Mouse (Mus musculus): Measurements from ENCODE around the gene Duoxa2. TPM values are rescaled to one million over a fixed set of nuclear protein-coding genes. Genes with fewer than 3 reads are reported as not detected.

The Duoxa2 gene
- 31.3 and 70.7 TPM in 2 replicates for polyA plus RNA-seq (2012; rRNA removed)

GRCm38 (mm10) chr2:122298596-122299490, at the start of gene Duoxa2:
Gene Duoxa2 (plus strand): TSS chr2:122298900.

GRCm38 (mm10) chr2:122298096-122298499, 602 bp upstream of the Duoxa2 start, which contains the start of gene Duox2:
Gene Duox2 (minus strand): TSS chr2:122298449.

GRCm38 (mm10) chr2:122313536-122313935, 14.8 kb downstream of the Duoxa2 start, which contains the start of gene Duoxa1:
Gene Duoxa1 (minus strand): TSS chr2:122313730.

GRCm38 (mm10) chr2:122315372-122315771, 16.7 kb downstream of the Duoxa2 start, which contains the start of gene Duox1:
Gene Duox1 (plus strand): TSS chr2:122315672.

Other genes with a start within 250 kb of the Duoxa2 start
- gene Spg11, start 180.5 kb upstream of the Duoxa2 start, polyA plus RNA-seq (2012; rRNA removed), result 7.1 and 10.1 TPM in 2 replicates
- 548 and 557 TPM in 2 replicates for gene B2m, start 151.2 kb upstream of the Duoxa2 start, polyA plus RNA-seq (2012; rRNA removed)
- gene Trim69, start 138.2 kb upstream of the Duoxa2 start, polyA plus RNA-seq (2012; rRNA removed), result not detected in 2 replicates
- not detected in 2 replicates for gene Patl2, start 112.7 kb upstream of the Duoxa2 start, polyA plus RNA-seq (2012; rRNA removed)
- not detected in 2 replicates for gene Terb2, start 112.6 kb upstream of the Duoxa2 start, polyA plus RNA-seq (2012; rRNA removed)
- gene Sord, start 64.2 kb upstream of the Duoxa2 start, polyA plus RNA-seq (2012; rRNA removed), result 28.9 and 32.5 TPM in 2 replicates
- gene Duox2, start 451 bp upstream of the Duoxa2 start, polyA plus RNA-seq (2012; rRNA removed), result 43.6 and 75.1 TPM in 2 replicates
- gene Duoxa1, start 14.8 kb downstream of the Duoxa2 start, polyA plus RNA-seq (2012; rRNA removed), result 0.57 TPM in 1 of 2 replicates, not detected in the other
- gene Duox1, start 16.8 kb downstream of the Duoxa2 start, polyA plus RNA-seq (2012; rRNA removed), result 0.12 and 0.20 TPM in 2 replicates
- gene Shf, start 70.3 kb downstream of the Duoxa2 start, polyA plus RNA-seq (2012; rRNA removed), result 20.1 and 29.7 TPM in 2 replicates
- gene Slc28a2, start 127.6 kb downstream of the Duoxa2 start, polyA plus RNA-seq (2012; rRNA removed), result 0.84 and 1.3 TPM in 2 replicates
- gene Gm14085, start 186.0 kb downstream of the Duoxa2 start, polyA plus RNA-seq (2012; rRNA removed), result 0.06 TPM in 1 of 2 replicates, not detected in the other

Data from colon, adult 2 months (tissue).